Mouse (Mus musculus) right cerebral cortex, postnatal 14 days (tissue): ENCODE data around the gene Lrrc52.

Source experiments
- DNase-seq: peaks from one replicate; pipeline ENCODE4 v3.0.0; 2022

The Lrrc52 gene

DNA sequence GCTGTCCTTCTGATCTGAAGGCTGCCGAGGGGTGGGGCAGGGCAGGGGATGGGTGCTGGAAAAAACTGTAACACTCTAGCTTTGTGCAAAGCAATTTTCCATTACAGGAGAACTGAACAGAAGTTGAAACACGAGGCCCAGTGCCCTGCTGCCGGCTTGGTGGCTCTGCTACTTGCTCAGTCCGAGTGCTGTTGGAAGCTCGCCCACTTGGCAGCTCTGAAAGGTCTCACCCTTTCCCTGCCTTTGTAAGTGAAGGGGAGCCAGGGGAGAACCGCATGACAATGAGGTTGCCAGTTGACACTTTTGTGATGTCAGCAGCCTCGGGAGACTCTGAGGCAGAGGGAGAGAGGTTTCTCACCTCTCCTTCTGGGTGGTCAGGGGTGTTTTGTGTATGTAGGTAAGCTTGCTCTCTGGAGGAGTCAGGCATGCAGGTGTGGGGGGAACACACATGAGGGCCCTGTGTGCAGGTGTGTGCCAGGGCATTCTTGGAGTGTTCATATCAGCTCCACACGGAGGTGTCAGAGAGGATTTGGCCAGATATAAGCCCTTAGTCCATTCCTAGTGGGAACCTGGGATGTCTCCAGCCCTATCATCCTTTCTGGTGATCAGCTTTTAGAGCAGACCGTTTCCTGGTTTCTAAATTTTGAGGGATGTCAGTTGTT lies at the start of gene Lrrc52:
TSS of gene Lrrc52 (minus strand) at position 16 of the 662 bp plus-strand sequence.
- DNase-seq, result peak; percentile 48

DNA sequence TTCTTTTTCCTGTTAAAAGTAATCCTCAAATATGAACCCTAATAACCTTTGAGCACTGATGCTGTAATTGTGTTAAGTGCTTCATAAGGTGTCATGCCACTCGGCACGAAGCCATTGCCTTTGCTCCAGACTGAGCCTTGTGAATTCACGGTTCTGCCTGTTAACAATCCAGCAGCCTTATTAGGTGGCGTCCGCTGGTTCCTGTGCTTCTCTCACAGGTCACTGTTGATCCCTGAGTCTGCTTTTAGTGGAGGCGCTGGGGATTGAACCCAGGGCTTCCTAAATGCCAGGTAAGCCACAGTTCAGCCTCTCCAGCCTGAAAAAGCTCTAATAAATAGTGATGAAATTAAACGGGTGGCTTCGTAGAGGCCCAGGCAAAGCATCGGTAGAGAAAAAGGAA lies 45.0 kb upstream of the Lrrc52 start:
- DNase-seq, result no peak

DNA sequence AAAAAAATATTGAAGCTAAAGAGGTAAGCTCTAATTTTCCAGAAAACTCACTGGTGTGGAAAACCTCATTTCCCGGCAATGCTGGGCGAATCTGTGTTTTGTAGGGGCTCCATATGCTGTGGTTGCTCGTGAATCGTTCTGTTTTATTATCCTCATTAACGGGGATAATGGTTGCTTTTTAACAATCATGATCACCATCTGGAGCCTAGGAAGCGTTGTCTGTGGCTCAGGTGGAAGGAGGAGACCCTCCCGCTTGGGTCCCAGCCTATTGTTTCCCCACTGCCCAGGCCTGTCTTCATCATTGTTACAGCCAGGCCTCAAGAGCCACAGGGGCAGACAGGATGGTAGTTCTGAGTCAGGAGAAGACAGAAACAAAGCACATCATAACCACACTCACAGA lies 39.5 kb upstream of the Lrrc52 start:
- no peak for DNase-seq

DNA sequence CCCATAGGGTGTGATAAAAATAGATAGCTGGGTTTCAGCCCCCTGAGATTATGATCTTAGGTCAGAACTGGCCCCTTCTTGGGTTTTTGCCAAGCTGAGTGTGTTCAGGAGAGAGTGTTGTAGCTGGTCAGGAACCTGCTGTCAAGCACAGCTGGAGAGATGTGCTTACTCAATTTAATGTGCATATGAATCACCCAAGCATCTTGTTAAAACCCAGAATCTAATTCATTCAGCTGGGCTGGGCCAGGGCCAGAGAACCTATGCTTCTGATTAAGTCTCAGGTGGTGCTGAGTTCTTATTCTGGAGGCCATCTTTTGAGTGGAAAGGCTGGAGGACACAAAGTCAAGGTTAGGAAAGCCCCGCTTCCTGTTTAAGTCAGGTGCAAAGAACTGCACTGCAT lies 38.8 kb upstream of the Lrrc52 start:
- no peak for DNase-seq

GRCm38 (mm10) chr1:167499097-167499850 lies 32.7 kb upstream of the Lrrc52 start:
- no peak for DNase-seq

GRCm38 (mm10) chr1:167497991-167498390 lies 31.4 kb upstream of the Lrrc52 start:
- DNase-seq, result no peak

GRCm38 (mm10) chr1:167497560-167497959 lies 31.0 kb upstream of the Lrrc52 start:
- no peak for DNase-seq

DNA sequence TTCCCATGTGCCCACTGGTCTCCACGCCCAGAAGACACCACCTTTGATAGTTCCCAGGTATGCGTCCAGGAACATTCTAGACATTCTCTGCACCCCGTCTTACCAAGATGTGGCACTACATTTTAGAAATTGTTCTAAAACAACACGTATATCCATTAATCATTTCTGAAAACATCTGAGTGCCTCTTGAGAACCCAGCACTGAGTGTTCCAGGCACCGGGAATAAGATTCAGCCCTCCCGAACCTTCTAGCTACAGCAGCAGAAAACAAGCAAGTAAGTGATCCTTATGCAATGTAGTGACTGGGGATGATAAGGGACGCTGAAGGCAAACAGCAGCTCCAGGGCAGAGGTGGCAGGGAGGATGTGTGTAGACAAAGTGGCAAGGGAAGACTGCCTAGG lies 24.9 kb upstream of the Lrrc52 start:
- DNase-seq, result no peak

GRCm38 (mm10) chr1:167487933-167488332 lies 21.4 kb upstream of the Lrrc52 start:
- DNase-seq, result no peak

DNA sequence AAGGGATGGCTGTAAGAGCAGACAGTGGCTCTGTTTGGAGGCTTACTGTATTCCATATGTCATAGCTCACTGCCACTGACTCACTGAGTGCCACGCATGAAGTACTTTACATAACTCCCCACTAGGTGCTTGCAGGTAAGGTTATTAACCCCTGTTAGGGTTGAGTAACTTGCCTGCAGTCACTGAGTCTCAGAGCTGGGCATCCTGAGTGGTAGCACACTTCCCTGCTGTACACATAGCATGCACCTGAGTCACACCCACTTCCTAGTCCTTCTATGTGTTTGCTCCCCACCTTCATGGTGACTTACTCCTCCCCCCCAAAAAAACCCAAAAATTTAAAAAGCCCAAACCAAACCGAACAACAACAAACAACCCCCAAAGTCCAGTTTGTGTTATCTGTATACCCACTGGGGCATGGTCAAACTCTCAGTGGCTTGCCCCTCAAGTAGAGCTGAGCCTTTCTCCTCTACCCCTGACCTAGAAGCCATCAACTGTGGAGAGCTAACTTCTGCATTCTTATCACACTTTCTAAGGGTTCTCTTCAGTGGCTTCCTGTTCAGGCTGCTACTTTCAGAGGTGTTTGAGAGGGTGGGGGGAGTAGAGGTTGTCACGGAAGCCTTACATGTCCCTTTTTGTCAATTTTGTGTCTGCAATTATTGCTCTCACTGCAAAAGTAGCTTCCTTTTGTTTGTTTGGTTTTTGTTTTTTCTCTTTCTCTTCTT lies 20.5 kb upstream of the Lrrc52 start:
- no peak for DNase-seq

DNA sequence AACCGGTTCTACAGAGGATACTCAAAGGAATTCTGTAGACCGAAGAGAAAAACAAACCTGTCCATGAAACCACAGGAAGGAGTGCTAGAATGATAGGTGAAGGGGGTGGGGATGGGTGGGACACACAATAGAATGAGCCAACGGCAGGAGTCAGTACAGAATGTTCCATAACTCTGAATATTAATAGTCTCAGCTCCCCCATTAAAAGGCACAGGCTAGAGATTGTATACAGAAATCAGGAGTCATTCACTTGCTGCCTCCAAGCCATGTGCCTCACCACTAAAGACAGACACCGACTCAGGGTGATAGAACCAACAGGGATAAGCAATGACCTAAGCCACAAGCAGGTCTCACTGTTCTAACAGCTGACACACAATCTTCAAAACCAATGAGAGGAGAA lies 16.3 kb upstream of the Lrrc52 start:
- DNase-seq, result no peak

DNA sequence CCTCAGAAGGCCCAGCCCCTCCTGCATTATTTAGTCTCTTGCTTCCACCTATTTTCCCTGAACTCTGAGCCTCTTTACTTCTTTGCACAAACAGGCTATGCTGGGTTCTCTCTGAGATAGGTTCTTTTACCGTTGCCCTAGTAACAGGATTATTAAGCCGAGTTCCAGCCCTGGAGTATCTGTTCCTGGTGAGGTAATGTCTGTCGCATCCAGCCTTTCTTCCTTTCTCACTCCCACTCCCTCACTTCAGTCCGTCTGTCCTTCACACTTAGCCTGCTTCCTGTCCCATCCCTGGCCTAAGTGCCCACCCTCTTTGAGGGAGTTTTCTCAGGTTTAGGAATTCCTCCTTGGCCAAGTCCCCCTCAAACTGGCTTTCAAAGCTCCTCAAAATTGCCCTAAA lies 7.0 kb upstream of the Lrrc52 start:
- no peak for DNase-seq

DNA sequence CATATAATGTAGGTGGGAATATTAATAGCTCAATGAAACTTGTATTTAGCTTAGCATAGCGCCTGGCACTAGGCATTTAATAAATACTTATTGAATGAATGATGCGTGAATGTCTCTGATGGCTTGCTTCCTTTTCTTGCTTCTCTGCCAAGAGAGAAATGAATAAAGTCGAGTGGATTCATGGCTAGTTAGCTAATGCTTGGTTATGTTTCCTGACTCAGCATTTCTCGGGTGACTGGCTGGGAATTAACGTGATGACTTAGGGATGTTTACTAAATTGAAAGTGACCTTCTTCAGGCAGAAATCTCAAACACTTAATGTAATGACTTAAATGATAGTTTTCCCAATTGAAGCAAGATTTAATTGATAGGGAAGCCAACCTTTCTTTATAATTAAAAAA lies 1.3 kb upstream of the Lrrc52 start:
- no peak for DNase-seq

- no peak for DNase-seq
Measured at GRCm38 (mm10) chr1:167457311-167457710, 9.3 kb downstream of the Lrrc52 start.

DNA sequence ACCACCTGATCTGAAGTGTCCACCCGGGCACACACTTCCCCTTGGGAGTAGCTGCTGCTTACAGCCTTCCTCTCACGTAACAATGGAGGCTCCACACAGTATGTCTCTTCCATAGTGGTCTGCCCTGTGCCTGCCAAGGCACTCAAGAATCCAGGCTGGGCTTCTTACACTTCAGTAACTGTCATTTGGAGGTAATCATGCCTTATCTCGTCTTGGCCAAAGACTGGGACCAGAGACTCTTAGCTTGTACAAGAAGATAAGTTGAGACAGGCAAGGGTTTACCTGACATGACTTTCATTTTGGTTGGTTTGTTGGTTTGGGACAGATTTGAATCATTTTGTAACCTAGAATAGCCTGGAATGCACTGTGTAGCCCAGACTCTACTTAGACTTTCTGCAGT lies 13.5 kb downstream of the Lrrc52 start:
- DNase-seq, result no peak

DNA sequence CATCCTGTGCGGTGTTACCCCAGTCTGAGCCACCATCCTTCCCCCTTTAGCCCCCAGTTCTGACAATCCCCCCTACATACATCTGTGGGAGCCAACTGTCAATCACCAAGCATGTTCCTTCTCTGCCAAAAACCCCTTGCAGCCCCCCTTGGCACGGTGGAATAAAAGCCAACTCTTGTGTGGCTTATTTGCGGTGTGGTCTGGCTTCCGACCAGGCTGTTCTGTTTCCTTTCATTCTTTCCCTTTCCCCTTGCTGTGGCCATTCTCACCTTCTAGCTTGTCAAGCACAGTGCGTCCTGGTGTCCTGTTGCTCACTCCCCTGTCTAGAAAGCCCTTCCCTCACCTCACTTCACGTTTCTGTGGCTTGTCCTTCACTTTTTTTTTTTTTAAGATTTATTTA lies 14.1 kb downstream of the Lrrc52 start:
- DNase-seq, result no peak

DNA sequence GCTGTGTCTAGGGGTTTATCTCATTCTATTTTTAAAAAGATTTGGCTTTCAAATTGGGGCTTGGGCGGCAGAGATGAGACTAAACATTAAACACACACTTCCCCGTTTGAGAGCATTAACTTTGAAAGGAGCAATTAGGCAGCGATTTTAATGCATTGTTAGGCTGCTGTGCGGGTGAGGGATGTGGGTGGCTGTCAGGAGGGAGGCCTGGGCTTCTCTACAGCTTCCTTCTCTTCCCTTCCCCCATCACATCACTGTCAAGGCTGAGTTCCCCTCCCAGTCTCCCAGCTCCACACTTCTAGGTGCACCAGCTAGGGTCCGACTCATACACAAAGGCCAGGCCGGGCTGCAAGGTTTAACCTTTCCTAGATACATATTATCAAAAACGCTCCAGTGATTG lies 18.0 kb downstream of the Lrrc52 start:
- no peak for DNase-seq

DNA sequence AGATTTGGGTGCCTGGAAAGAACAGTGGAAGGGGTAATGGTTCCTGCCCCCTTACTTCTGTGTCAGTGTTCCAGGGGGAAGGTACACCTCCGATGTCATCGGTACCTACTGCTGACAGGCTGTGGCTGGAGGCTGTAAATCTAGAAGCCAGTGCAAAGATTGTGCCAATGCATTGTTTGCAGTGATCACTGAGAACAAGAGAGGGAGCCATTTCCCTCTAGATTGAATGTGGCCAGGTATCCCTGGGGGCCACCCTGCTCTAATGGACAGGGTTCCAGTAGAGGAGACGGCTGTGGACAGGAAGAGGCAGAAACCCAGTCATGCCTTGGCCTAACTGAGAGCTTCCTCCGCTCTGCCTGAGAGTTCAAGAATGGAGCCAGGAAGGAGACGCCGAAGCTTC lies 18.5 kb downstream of the Lrrc52 start:
- DNase-seq, result no peak

GRCm38 (mm10) chr1:167446516-167446915 lies 20.1 kb downstream of the Lrrc52 start:
- no peak for DNase-seq

DNA sequence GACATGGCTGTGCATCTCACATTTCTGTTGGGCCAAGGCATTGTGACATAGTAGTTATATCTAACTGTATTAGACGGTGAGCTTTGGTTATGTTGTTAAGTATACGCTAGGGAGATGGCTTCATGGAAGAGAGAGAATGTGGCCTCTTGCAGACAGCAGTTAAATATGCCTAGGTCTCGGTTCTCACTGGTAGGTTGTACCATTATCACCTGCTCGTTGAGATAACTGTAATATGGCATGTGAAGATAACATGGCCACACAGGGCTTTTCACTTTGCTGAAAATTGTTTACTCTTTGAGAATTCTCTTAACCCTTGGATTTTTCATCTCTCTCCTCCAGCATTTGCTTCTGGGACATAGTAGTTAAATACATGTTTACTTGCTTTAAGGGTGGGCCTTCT lies 21.4 kb downstream of the Lrrc52 start:
- DNase-seq, result no peak

DNA sequence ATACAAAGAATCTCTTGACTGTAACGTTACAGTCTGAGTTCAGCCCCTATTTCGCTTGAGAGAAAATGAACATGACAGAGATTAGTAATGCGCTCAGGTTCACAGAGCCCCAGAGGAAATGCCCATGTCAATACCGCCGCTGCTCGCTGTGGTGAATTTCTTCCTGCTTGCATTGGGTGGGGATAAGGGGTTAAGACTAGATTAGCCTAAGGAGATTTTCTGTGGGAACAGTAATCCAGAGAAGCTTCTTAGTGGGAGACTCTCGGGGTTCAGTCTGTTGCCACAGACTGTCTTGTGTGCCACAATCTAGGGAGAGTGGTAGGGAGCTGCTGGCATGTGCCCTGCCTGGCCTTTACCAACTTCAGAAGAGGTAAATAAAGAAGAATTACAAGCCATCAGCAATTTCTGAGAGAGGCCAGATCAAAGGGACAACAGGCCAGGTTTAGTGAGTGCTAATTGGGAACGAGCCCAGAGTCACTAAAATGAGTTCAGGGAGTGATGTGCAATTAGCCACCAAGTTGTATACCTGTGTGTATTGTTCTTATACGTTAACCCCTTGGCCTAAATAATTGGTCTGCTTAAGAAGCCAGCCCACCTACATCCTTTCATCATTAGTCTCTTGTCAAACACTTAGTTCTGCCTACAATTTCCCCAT lies 28.2 kb downstream of the Lrrc52 start:
- DNase-seq, result no peak

DNA sequence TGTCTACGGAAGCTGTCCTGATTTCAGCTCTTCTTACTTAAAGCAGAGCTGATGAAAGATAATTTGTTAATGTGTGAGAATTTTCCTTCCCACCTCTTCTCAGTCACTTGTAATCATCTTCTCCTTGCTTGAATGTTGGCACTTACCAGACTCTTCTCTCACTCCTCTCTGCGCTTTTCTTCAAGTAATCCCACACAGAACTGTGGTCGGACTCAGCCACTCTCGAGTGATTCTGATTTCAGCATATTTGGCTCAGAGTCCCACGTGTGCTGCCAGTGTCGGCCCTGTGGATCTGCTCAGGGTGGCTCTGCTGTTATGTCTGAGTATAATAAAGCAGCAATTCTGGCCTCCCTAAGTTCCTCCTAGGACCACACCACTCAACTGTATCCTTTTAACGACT lies 29.5 kb downstream of the Lrrc52 start:
- DNase-seq, result no peak

GRCm38 (mm10) chr1:167436186-167436975 lies 30.2 kb downstream of the Lrrc52 start:
- DNase-seq, result no peak
